Mouse (Mus musculus) embryo, embryonic 9.5 days (tissue): ENCODE results near the gene Mid2.
"Not testable (repeated sequence)": the region's sequence is repeated elsewhere in the genome, so short reads cannot be mapped to it uniquely, and the experiment has no call there.

Source experiments
- DNase-seq: peaks from one replicate; pipeline ENCODE4 v3.0.0-alpha.2; 2017; ENCODE audit errors: extremely low spot score

Gene Mid2

GRCm38 (mm10) chrX:140664479-140665241 lies at the start of gene Mid2:
Gene Mid2, plus strand, starts transcription at chrX:140664599.
- DNase-seq, result peak; percentile 24

GRCm38 (mm10) chrX:140624875-140625594 lies 39.4 kb upstream of the Mid2 start:
- DNase-seq, result no peak

- DNase-seq, result no peak
Observed at GRCm38 (mm10) chrX:140638028-140638427, 26.4 kb upstream of the Mid2 start.

- DNase-seq, result no peak
Observed at GRCm38 (mm10) chrX:140639592-140639991, 24.8 kb upstream of the Mid2 start.

GRCm38 (mm10) chrX:140660731-140661130 lies 3.7 kb upstream of the Mid2 start:
- DNase-seq, result no peak

- no peak for DNase-seq
Observed at GRCm38 (mm10) chrX:140663516-140663915, 883 bp upstream of the Mid2 start.

GRCm38 (mm10) chrX:140665242-140665810 lies 927 bp downstream of the Mid2 start:
- DNase-seq, result peak; percentile 33

GRCm38 (mm10) chrX:140675444-140675843 lies 11.0 kb downstream of the Mid2 start:
- DNase-seq, result no peak

- DNase-seq, result no peak
Observed at GRCm38 (mm10) chrX:140688335-140688734, 23.9 kb downstream of the Mid2 start.

- DNase-seq, result not testable (repeated sequence)
Observed at GRCm38 (mm10) chrX:140697872-140698463, 33.6 kb downstream of the Mid2 start.

GRCm38 (mm10) chrX:140703224-140703623 lies 38.8 kb downstream of the Mid2 start:
- no peak for DNase-seq

GRCm38 (mm10) chrX:140706077-140706476 lies 41.7 kb downstream of the Mid2 start:
- no peak for DNase-seq

GRCm38 (mm10) chrX:140722400-140722799 lies 58.0 kb downstream of the Mid2 start:
- peak; percentile 15 for DNase-seq

GRCm38 (mm10) chrX:140738986-140739385 lies 74.6 kb downstream of the Mid2 start:
- no peak for DNase-seq

- DNase-seq, result no peak
Observed at GRCm38 (mm10) chrX:140743213-140743612, 78.8 kb downstream of the Mid2 start.

GRCm38 (mm10) chrX:140769794-140770193 lies 105.4 kb downstream of the Mid2 start:
- no peak for DNase-seq

- no peak for DNase-seq
Observed at GRCm38 (mm10) chrX:140805340-140805739, 140.9 kb downstream of the Mid2 start.

- no peak for DNase-seq
Observed at GRCm38 (mm10) chrX:140813312-140814006, 149.1 kb downstream of the Mid2 start, which contains the start of gene Tex13b. Gene Tex13b, minus strand, starts transcription at chrX:140813433.
